Mouse (Mus musculus) E14TG2a.4 (cell line): ENCODE results near the gene Nckap5.

Experiments used
- CTCF ChIP-seq: conservative IDR thresholded peaks from 2 replicates; pipeline ENCODE4 v1.5.1; 2014; ENCODE audit warnings: low read length
- POU5F1 ChIP-seq: IDR thresholded peaks from 2 replicates; pipeline ENCODE4 v1.6.1; 2014; ENCODE audit warnings: low read length, borderline replicate concordance

- TF ChIP-seq CTCF = no peak
- TF ChIP-seq POU5F1 = no peak
Observed at GRCm38 (mm10) chr1:126747914-126748313, 82.7 kb downstream of the Nckap5 start.
